Mouse (Mus musculus) adrenal gland (tissue): ENCODE data around the gene Fam184b.

Experiments used
- intact Hi-C: fragments of 180-260 bp; cut with DNase I; formaldehyde crosslinking; loops from one replicate; pipeline ENCODE4 v1.15.1; 2025

The Fam184b gene

GRCm38 (mm10) chr5:45599056-45599455 lies 40.4 kb downstream of the Fam184b start:
- intact Hi-C loops = no loop called here

GRCm38 (mm10) chr5:45595363-45596039 lies 43.9 kb downstream of the Fam184b start:
- intact Hi-C loops = no loop called here

GRCm38 (mm10) chr5:45593276-45593675 lies 46.1 kb downstream of the Fam184b start:
- intact Hi-C loops = no loop called here

GRCm38 (mm10) chr5:45590094-45590493 lies 49.3 kb downstream of the Fam184b start:
- intact Hi-C loops = no loop called here

GRCm38 (mm10) chr5:45584601-45585000 lies 54.8 kb downstream of the Fam184b start:
- intact Hi-C loops = no loop called here

GRCm38 (mm10) chr5:45580279-45580678 lies 59.1 kb downstream of the Fam184b start:
- intact Hi-C loops = no loop called here

GRCm38 (mm10) chr5:45577376-45577775 lies 62.0 kb downstream of the Fam184b start:
- intact Hi-C loops = no loop called here

- intact Hi-C loops = no loop called here
Measured at GRCm38 (mm10) chr5:45576716-45577115, 62.7 kb downstream of the Fam184b start.

- intact Hi-C loops = no loop called here
Measured at GRCm38 (mm10) chr5:45572816-45573215, 66.6 kb downstream of the Fam184b start.

GRCm38 (mm10) chr5:45565829-45566228 lies 73.6 kb downstream of the Fam184b start:
- intact Hi-C loops = no loop called here

GRCm38 (mm10) chr5:45564054-45564453 lies 75.4 kb downstream of the Fam184b start:
- intact Hi-C loops = no loop called here

- intact Hi-C loops = no loop called here
Measured at GRCm38 (mm10) chr5:45549586-45549985, 89.8 kb downstream of the Fam184b start.

- intact Hi-C loops = no loop called here
Measured at GRCm38 (mm10) chr5:45543374-45543773, 96.0 kb downstream of the Fam184b start.

GRCm38 (mm10) chr5:45539502-45539901 lies 99.9 kb downstream of the Fam184b start:
- intact Hi-C loops = loop anchor here (5.0 kb wide), 2 partner anchors 128 to 808 kb away; partner anchors contain the start of gene Ncapg

- intact Hi-C loops = loop anchor here (2.0 to 5.0 kb wide), 3 partner anchors 60 to 812 kb away; partner anchors contain the start of gene Ncapg
Measured at GRCm38 (mm10) chr5:45535177-45535576, 104.2 kb downstream of the Fam184b start.

- intact Hi-C loops = loop anchor here (2.0 to 5.0 kb wide), 3 partner anchors 60 to 813 kb away; partner anchors contain the start of gene Ncapg
Measured at GRCm38 (mm10) chr5:45534319-45535098, 104.9 kb downstream of the Fam184b start.

- intact Hi-C loops = loop anchor here (5.0 kb wide), 1 partner anchor 37 kb away; the partner anchor contains the start of gene Lap3
Measured at GRCm38 (mm10) chr5:45529696-45530095, 109.7 kb downstream of the Fam184b start.

GRCm38 (mm10) chr5:45526338-45526737 lies 113.1 kb downstream of the Fam184b start:
- intact Hi-C loops = loop anchor here (5.0 kb wide), 1 partner anchor 34 kb away; the partner anchor contains the start of gene Lap3

- intact Hi-C loops = loop anchor here (5.0 kb wide), 1 partner anchor 33 kb away; the partner anchor contains the start of gene Lap3
Measured at GRCm38 (mm10) chr5:45525101-45525500, 114.3 kb downstream of the Fam184b start.

- intact Hi-C loops = loop anchor here (2.0 kb wide), 1 partner anchor 71 kb away; the partner anchor contains the start of gene Qdpr
Measured at GRCm38 (mm10) chr5:45521601-45522000, 117.8 kb downstream of the Fam184b start.

- intact Hi-C loops = loop anchor here (2.0 kb wide), 1 partner anchor 70 kb away; the partner anchor contains the start of gene Qdpr
Measured at GRCm38 (mm10) chr5:45520809-45521110, 118.7 kb downstream of the Fam184b start.
